Mouse (Mus musculus) E14TG2a.4 (cell line): ENCODE measurements at regions not wholly inside any gene's neighbourhood (a gene's known extent, or its start where the extent isn't known, plus 50 kb on each side); places are given as distances from the start of the nearest gene placed in this dataset.

ENCODE experiments used
- H3K27me3 ChIP-seq: 2 replicates; pipeline ENCODE4 v1.6.1; 2014; ENCODE audit warnings: low read length, control low read depth; ENCODE audit not compliant: insufficient read depth
- H3K36me3 ChIP-seq: 2 replicates; pipeline ENCODE4 v1.6.1; 2014; ENCODE audit warnings: low read length, control low read depth; ENCODE audit not compliant: insufficient read depth
- H3K4me1 ChIP-seq: replicated peaks from 2 replicates; pipeline ENCODE4 v1.6.1; 2014; ENCODE audit warnings: low read depth, low read length, control low read depth
- H3K4me3 ChIP-seq: replicated peaks from 2 replicates; pipeline ENCODE4 v1.5.1; 2014; ENCODE audit warnings: mild to moderate bottlenecking, low read length
- H3K9me3 ChIP-seq: 2 replicates; pipeline ENCODE4 v1.6.1; 2014; ENCODE audit warnings: low read length, control low read depth
- CTCF ChIP-seq: conservative IDR thresholded peaks from 2 replicates; pipeline ENCODE4 v1.5.1; 2014; ENCODE audit warnings: low read length
- NANOG ChIP-seq: IDR thresholded peaks from 2 replicates; pipeline ENCODE4 v1.6.1; 2014; ENCODE audit warnings: borderline replicate concordance, low read length, mixed read lengths
- POU5F1 ChIP-seq: IDR thresholded peaks from 2 replicates; pipeline ENCODE4 v1.6.1; 2014; ENCODE audit warnings: low read length, borderline replicate concordance

DNA sequence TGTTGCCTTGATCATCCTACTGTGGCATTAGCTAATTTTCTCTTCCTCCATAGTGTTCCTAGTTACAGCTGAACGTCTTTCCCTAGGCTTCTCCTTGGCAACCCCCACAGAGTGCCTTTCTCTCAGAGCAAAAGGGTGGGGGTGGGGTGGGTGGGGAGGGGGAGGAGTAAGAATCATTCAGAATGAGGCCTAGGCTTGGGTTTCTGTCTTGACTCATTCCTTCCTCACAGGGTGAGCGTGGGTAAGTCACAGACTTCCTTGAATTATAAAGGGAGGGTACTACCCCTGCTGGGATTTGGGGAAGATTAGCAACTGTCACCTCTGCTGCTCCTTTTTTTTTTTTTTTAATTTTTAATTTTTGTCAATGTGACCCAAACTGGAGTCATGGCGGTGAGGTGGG lies 114.5 kb downstream of the Dhx35 start:
- peaks cover 16% of the 10 kb centered on the region for H3K27me3 ChIP-seq
- no peak overlapping the region for H3K4me3 ChIP-seq
- TF ChIP-seq NANOG: no peak
- no peaks in the 10 kb centered on the region for H3K36me3 ChIP-seq
- no peaks in the 10 kb centered on the region for H3K9me3 ChIP-seq
- peaks cover 19% of the 10 kb centered on the region for H3K4me1 ChIP-seq

DNA sequence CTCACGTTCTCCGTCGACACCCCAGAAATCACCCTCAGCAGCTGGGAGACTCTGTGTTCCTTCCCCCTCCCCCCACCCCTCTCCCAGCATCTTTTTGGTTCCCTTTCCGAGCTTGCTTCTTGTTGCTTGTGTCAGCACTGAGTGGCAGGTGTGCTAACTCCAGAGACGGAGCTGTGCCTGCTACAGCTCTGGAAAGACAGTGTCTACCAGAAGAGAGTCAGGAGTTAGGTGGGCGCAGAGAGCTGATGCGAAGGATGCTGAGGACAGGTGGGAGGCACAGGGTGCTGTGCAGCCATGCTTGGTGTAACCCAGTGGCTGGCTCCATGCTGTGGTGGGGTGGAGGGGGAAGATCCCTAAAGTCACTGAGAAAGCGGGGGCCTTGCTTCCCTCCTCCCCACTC lies 115.7 kb downstream of the Dhx35 start:
- no peak for TF ChIP-seq CTCF
- no peak for TF ChIP-seq POU5F1
- TF ChIP-seq NANOG: no peak
- Histone ChIP-seq H3K36me3 (no peaks in the 10 kb centered on the region), H3K4me1 (peaks cover 16% of the 10 kb centered on the region), H3K27me3 (peaks cover 16% of the 10 kb centered on the region), H3K9me3 (no peaks in the 10 kb centered on the region), H3K4me3 (no peak overlapping the region)

DNA sequence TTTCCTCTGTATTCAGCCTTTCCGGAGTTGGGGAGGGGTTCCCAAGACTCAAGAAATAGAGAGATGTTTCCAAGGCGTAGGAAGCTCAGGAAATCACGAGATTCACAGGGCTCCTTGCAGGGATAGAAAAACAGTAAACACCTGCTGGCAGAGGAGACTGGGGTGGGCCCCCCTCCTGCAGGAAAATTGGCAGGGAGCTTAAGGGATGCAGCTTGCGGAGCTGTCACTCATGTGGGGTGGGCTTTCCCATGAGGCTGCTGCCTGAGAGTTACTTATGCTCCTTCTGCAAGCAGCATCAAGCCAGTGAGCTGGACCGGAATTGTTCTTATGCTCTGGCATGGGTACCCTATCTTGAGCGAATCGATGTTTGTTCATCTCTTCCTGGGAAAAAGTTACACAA lies 116.6 kb downstream of the Dhx35 start:
- no peaks in the 10 kb centered on the region for H3K9me3 ChIP-seq
- TF ChIP-seq CTCF: no peak
- TF ChIP-seq NANOG: no peak
- TF ChIP-seq POU5F1: no peak

DNA sequence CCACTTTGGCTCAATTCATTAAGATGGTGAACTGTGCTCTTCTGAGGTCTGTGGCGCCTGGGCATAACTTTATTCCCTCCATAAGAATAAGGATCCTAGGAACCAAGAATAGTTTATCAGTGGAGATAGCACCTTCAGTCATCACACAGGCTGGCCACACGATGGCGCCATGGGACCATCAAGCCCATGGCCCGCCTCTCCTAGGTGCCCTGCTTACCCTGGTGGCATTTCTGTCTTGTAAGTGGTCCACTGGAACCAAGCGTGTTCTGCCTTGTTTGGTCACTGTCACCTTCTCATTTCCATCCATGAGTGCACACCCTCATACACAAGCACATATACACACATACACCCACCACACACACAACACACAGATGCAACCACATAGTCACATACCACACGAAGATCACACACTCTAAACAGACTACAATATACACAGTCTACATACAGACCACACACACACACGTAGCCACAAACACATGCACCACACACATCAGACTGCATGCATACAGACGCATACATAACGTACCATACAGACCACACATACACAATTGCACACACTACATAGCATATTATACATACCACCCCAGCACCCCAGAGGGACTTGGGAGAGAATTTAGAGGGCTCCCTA lies 118.1 kb downstream of the Dhx35 start:
- TF ChIP-seq CTCF (peak; percentile 51), POU5F1 (no peak), NANOG (no peak)
- Histone ChIP-seq H3K9me3 (no peaks in the 10 kb centered on the region), H3K4me3 (no peak overlapping the region), H3K36me3 (no peaks in the 10 kb centered on the region), H3K4me1 (peaks cover 16% of the 10 kb centered on the region), H3K27me3 (peaks cover 13% of the 10 kb centered on the region)

More for the DNA sequence above, 116.6 kb downstream of the Dhx35 start:
- Histone ChIP-seq H3K4me1 (peaks cover 16% of the 10 kb centered on the region), H3K27me3 (peaks cover 16% of the 10 kb centered on the region), H3K4me3 (no peak overlapping the region), H3K36me3 (no peaks in the 10 kb centered on the region)

DNA sequence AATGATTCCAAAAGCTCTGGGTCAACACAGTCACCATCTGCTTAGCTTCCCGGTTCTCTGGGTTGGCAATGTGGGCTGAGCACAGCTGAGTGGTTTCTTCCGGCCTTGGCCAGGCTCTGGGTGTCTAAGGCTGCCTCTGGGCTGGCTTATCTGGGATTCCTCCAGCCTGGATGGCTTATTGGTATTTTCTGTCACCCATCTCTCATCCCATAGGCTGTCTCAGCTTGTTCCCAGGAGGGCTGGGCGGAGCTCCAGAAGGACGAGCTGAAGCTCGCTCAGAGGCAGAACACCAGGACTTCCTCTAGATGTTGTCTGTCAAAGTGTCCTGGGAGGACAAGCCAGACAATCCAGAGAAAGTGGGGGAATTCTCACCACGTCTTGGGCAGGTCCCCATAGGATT lies 122.8 kb downstream of the Dhx35 start:
- no peak for TF ChIP-seq POU5F1
- TF ChIP-seq CTCF: no peak
- TF ChIP-seq NANOG: no peak
- Histone ChIP-seq H3K36me3 (no peaks in the 10 kb centered on the region), H3K4me3 (no peak overlapping the region), H3K9me3 (no peaks in the 10 kb centered on the region), H3K27me3 (0 out of 2 replicates have a peak, but pooled peaks cover 4% of the 10 kb centered on the region), H3K4me1 (no peaks in the 10 kb centered on the region)

DNA sequence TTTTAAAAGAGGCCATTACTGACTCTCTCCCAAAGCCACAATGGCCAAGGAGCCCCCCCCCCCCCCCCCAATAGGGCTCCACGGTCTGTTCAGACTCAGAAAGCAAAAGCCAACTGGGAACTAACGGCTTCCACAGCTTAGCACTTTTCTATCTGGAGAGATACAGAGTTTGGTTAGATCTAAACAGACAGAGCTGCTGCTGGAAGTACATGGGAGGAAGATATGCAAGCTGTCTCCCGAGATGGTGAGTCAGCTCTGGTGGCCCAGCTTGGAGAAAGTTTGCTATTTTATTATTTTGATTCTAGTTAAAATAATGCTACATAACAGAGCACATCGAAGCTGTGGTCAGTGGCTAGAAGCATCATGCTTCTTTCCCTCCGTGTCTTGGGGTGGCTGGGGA lies 123.7 kb downstream of the Dhx35 start:
- TF ChIP-seq NANOG (no peak), POU5F1 (no peak), CTCF (no peak)
- H3K36me3 ChIP-seq: no peaks in the 10 kb centered on the region
- no peaks in the 10 kb centered on the region for H3K9me3 ChIP-seq
- H3K4me1 ChIP-seq: peaks cover 5% of the 10 kb centered on the region
- 0 out of 2 replicates have a peak, but pooled peaks cover 4% of the 10 kb centered on the region for H3K27me3 ChIP-seq
- H3K4me3 ChIP-seq: no peak overlapping the region

DNA sequence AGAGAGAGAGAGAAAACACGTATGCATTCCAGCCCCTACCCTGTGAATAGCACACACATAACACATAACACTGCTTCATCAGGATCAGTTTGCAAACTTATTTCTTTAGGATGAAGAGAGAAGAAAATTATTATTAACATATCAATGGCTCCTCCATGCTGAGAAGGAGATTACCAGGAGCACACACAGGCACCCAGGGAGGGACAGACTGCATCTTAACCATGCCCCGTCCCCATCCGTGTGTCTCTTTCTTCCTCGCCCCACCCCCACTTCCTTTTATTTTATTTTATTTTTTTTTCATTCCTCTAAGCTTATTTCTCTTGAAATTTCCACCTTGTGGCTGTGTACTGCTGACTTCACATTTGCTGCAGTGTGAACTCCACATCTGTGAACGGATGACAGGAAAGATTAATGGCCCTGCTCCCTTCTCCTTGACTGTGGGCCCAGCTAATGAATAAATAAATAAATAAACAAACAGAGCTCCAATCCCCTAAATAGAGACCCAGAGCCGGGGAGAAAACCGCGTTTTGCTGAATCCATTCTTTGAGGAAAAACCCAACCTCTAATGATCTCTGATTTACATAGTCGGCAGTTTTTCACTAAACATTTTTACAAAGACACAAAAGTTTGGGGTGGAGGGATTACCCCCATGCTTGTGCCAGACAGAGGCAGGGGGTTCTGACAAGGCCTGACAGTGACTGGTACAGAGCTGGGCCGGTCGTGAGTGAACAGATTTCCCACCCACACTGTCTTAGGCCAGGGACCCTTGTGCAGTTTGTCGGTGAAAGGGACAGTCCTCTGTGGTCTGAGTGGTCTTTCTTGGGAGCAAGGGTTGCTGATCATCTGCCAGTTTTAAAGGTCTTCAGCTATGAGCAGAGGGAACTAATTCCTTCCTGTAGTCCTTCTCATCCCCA lies 127.0 kb downstream of the Dhx35 start:
- no peak for TF ChIP-seq NANOG
- H3K4me1 ChIP-seq: peaks cover 7% of the 10 kb centered on the region
- H3K36me3 ChIP-seq: no peaks in the 10 kb centered on the region
- H3K4me3 ChIP-seq: no peak overlapping the region
- H3K9me3 ChIP-seq: no peaks in the 10 kb centered on the region
- 0 out of 2 replicates have a peak, but pooled peaks cover 4% of the 10 kb centered on the region for H3K27me3 ChIP-seq

DNA sequence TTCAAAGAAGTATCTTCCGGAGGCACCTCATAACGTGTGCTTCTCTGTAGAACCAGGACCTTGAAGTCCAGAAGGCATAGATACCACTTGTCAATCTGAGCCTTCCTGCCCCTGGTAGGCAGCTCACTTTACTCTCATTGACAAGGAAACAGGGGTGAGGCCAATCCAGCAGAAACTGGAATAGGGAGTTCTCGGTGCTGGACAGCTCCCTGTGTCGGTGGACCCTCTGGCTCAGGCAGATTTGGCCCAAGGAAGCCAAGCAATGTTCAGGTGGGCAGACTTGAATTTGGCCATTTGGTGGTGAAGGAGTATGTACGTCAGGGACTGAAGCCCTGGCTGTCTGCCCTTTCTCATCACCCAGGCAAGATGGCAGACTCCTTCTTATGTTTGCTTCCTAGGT lies 128.2 kb downstream of the Dhx35 start:
- H3K27me3 ChIP-seq: 0 out of 2 replicates have a peak, but pooled peaks cover 4% of the 10 kb centered on the region
- H3K4me3 ChIP-seq: no peak overlapping the region
- peaks cover 7% of the 10 kb centered on the region for H3K4me1 ChIP-seq
- 0 out of 2 replicates have a peak, but pooled peaks have one; percentile 3 for TF ChIP-seq CTCF
- no peak for TF ChIP-seq POU5F1
- TF ChIP-seq NANOG: no peak
- H3K36me3 ChIP-seq: no peaks in the 10 kb centered on the region
- H3K9me3 ChIP-seq: no peaks in the 10 kb centered on the region
